Mouse (Mus musculus) cortical plate, adult 2 months (tissue): ENCODE results near the gene Lsm7. TPM values are rescaled to one million over a fixed set of nuclear protein-coding genes. Genes with fewer than 3 reads are reported as not detected.
A peak's percentile ranks its signal among the peaks of the same experiment; 100 is the strongest.

Experiments
- H3K27ac ChIP-seq: fragments of 200-500 bp; 2 replicates; pipeline ENCODE4 v1.5.1; 2012; ENCODE audit warnings: low read length, control low read depth, inconsistent platforms; ENCODE audit not compliant: insufficient read depth
- H3K4me1 ChIP-seq: fragments of 200-500 bp; 2 replicates; pipeline ENCODE4 v1.6.1; 2011; ENCODE audit warnings: low read length; ENCODE audit not compliant: control insufficient read depth, insufficient read depth
- H3K4me3 ChIP-seq: fragments of 200-500 bp; 2 replicates; pipeline ENCODE4 v1.5.1; 2011; ENCODE audit warnings: mild to moderate bottlenecking, low read length, control low read depth; ENCODE audit not compliant: insufficient read depth
- CTCF ChIP-seq: fragments of 200-500 bp; IDR thresholded peaks from 2 replicates; pipeline ENCODE4 v1.5.1; 2011; ENCODE audit warnings: mild to moderate bottlenecking, control low read depth, low read length; ENCODE audit not compliant: insufficient read depth; ENCODE audit errors: extremely low read depth
- POLR2A ChIP-seq: fragments of 200-500 bp; IDR thresholded peaks from 2 replicates; pipeline ENCODE4 v1.6.1; 2011; ENCODE audit warnings: mild to moderate bottlenecking, low read length, control low read depth; ENCODE audit not compliant: insufficient read depth; ENCODE audit errors: extremely low read depth
- polyA plus RNA-seq: library from polyadenylated mRNA; depleted of rRNA; stranded (reverse); fragments of >200 nt; gene quantifications from 2 replicates; pipeline ENCODE4 v1.2.3, GENCODE M21; 2012

Lsm7 gene
- polyA plus RNA-seq, 1 experiment = 223 TPM

GRCm38 (mm10) chr10:80857386-80857785 lies 2.4 kb upstream of the Lsm7 start:
- Histone ChIP-seq H3K27ac (peak overlapping the region; percentile 48; the same call in 1 of the 2 replicates), H3K4me1 (peaks cover 4% of the 10 kb centered on the region; the same call in 1 of the 2 replicates), H3K4me3 (no peak overlapping the region)
- TF ChIP-seq POLR2A = no peak
- TF ChIP-seq CTCF = no peak

DNA sequence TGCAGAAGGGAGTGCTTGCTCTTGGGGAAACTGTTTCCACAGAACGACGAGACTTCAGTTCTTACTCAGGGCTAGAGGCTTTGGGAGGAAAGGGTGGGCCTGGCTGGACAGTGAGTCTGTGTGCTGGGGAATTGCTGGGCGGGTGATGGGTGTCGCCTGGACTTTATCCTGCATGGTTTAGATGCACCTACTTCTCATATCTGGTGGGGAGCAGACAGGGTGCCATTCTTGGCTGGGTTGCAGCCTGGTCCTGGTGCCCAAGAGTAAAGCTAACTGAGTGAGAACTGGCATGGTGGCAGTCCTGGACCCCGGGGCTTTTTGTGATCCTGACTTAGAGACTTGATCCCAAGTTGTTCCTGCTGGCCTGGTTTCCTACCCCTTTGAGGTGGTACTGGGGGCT lies 1.9 kb upstream of the Lsm7 start:
- Histone ChIP-seq H3K27ac (peak overlapping the region; percentile 39; the same call in 1 of the 2 replicates), H3K4me3 (no peak overlapping the region), H3K4me1 (peaks cover 4% of the 10 kb centered on the region; the same call in 1 of the 2 replicates)
- no peak for TF ChIP-seq CTCF
- TF ChIP-seq POLR2A = no peak

- H3K27ac ChIP-seq = no peak overlapping the region
- H3K4me3 ChIP-seq = peak overlapping the region; percentile 93; the same call in 1 of the 2 replicates
- H3K4me1 ChIP-seq = peaks cover 4% of the 10 kb centered on the region; the same call in 1 of the 2 replicates
- 0 out of 2 replicates have a peak, but pooled peaks have one; percentile 0 for TF ChIP-seq CTCF
- no peak for TF ChIP-seq POLR2A
Observed at GRCm38 (mm10) chr10:80856267-80856666, 1.3 kb upstream of the Lsm7 start.

- peak overlapping the region; percentile 93 for H3K4me3 ChIP-seq
- no peak overlapping the region for H3K27ac ChIP-seq
- no peak for TF ChIP-seq POLR2A
- peaks cover 4% of the 10 kb centered on the region; the same call in 1 of the 2 replicates for H3K4me1 ChIP-seq
Observed at GRCm38 (mm10) chr10:80855749-80856073, 702 bp upstream of the Lsm7 start.

- TF ChIP-seq POLR2A = no peak
- no peak for TF ChIP-seq CTCF
- H3K4me3 ChIP-seq = no peak overlapping the region
Observed at GRCm38 (mm10) chr10:80848571-80848970, 6.4 kb downstream of the Lsm7 start.

GRCm38 (mm10) chr10:80845732-80846131 lies 9.3 kb downstream of the Lsm7 start:
- Histone ChIP-seq H3K4me3 (no peak overlapping the region), H3K27ac (no peak overlapping the region), H3K4me1 (no peaks in the 10 kb centered on the region)
- TF ChIP-seq POLR2A = no peak
- no peak for TF ChIP-seq CTCF

More at GRCm38 (mm10) chr10:80848571-80848970, 6.4 kb downstream of the Lsm7 start:
- Histone ChIP-seq H3K27ac (no peak overlapping the region), H3K4me1 (no peaks in the 10 kb centered on the region)

DNA sequence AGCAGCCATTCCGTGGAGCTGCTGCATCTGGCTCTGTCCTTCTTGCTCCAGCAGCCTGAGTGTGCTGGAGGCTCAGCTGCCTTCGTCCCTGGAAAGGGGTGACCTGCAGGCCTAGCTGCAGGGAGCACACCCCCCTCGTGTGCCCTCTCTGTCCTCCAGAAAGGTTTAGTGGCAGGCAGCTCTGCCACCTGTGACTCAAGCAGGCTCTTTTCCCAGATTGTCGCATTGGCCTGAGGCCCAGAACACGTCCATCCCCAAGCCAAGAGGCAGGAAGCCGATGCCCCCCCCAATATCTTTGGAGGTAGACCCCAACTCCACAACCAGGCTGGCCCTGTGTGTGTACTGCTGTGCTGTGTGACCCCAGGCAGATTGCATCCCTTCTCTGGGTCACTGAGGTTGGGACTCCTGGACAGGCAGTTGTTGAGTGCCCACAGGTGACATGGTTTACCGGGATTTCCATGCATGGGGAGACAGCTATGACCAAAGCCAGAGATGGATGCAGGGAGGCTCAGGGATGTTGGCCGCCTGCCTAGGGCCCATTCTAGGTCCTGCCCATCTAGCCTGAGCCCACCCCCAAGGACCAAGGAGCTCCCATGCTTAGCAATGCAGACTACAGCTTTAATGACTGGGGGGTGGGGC lies 9.8 kb downstream of the Lsm7 start:
- H3K4me3 ChIP-seq = no peak overlapping the region
- no peaks in the 10 kb centered on the region for H3K4me1 ChIP-seq

GRCm38 (mm10) chr10:80843931-80844547 lies 11.0 kb downstream of the Lsm7 start, which contains the start of gene Lingo3:
TSS of gene Lingo3 (minus strand) at chr10:80844039.
- no peaks in the 10 kb centered on the region for H3K4me1 ChIP-seq
- peak within 1 kb of the TSS; percentile 49; the same call in 1 of the 2 replicates for H3K27ac ChIP-seq
- TF ChIP-seq POLR2A (no peak), CTCF (no peak)
- H3K4me3 ChIP-seq = peak within 1 kb of the TSS; percentile 61

More for the DNA sequence above, 9.8 kb downstream of the Lsm7 start:
- TF ChIP-seq POLR2A (no peak), CTCF (no peak)
- H3K27ac ChIP-seq = no peak overlapping the region

GRCm38 (mm10) chr10:80843087-80843930 lies 11.7 kb downstream of the Lsm7 start:
- peak overlapping the region; percentile 61 for H3K4me3 ChIP-seq
- no peaks in the 10 kb centered on the region for H3K4me1 ChIP-seq
- H3K27ac ChIP-seq = peak overlapping the region; percentile 49; the same call in 1 of the 2 replicates
- TF ChIP-seq CTCF (no peak), POLR2A (no peak)

DNA sequence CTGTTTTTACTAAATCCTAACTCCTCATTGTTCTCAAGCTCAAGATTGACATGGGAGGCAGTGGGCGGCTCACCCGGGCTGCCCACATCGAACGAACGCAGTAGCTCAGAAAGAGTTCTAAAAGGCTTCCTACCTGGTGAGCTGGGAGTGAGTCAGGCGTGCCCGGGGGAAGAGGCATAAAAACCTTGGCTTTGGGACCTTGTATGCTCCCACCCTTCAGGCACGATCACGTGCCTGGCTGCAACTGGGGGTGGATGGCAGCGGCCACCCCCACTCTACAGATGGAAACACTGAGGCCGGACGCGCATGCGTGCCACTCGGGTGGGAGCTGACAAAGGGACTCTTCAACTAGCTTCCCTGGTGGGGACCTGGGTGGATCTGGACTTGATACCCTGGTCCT lies 12.7 kb downstream of the Lsm7 start:
- Histone ChIP-seq H3K4me3 (peak overlapping the region; percentile 61), H3K27ac (no peak overlapping the region), H3K4me1 (no peaks in the 10 kb centered on the region)
- no peak for TF ChIP-seq CTCF
- TF ChIP-seq POLR2A = no peak
